Mouse (Mus musculus) heart, embryonic 14.5 days (tissue): Measurements from ENCODE around the gene 4931408C20Rik. TPM values are rescaled to one million over a fixed set of nuclear protein-coding genes. Genes with fewer than 3 reads are reported as not detected.

Source experiments
- ATAC-seq: fragments of 200-750 bp; cut with Nextera tagmentation; 2 replicates; pipeline ENCODE4 v1.8.0; 2017; ENCODE audit warnings: low read depth, moderate TSS enrichment; ENCODE audit not compliant: insufficient number of reproducible peaks, insufficient read depth, low FRiP score
- H3K27ac ChIP-seq, 2 experiments: fragments of 200-500 bp in 1 of 2; fragments of 300-500 bp in 1 of 2; sonication (generic) in 1 of 2; replicated peaks in 1 of 2; 2 replicates each; pipeline ENCODE4 v1.5.1; 2012 to 2014; ENCODE audit warnings: low read depth in 2 of 2, low read length in 2 of 2, control low read depth in 1 of 2, mild to moderate bottlenecking in 1 of 2, mixed read lengths in 1 of 2; ENCODE audit not compliant: control insufficient read depth in 1 of 2, insufficient read depth in 1 of 2
- H3K27me3 ChIP-seq: fragments of 300-500 bp; sonication (generic); 2 replicates; pipeline ENCODE4 v1.6.1; 2014; ENCODE audit warnings: mild to moderate bottlenecking, low read length, control low read depth; ENCODE audit not compliant: control insufficient read depth, insufficient read depth
- H3K36me3 ChIP-seq: fragments of 300-500 bp; sonication (generic); 2 replicates; pipeline ENCODE4 v1.6.1; 2014; ENCODE audit warnings: mild to moderate bottlenecking, control low read depth, low read length, mixed read lengths; ENCODE audit not compliant: control insufficient read depth, insufficient read depth
- H3K4me1 ChIP-seq, 2 experiments: fragments of 200-500 bp in 1 of 2; fragments of 300-500 bp in 1 of 2; sonication (generic) in 1 of 2; 2 replicates each; pipeline ENCODE4 v1.6.1; 2012 to 2014; ENCODE audit warnings: low read length in 2 of 2, control low read depth in 1 of 2, mixed read lengths in 1 of 2; ENCODE audit not compliant: control insufficient read depth in 2 of 2, insufficient read depth in 2 of 2
- H3K4me2 ChIP-seq: fragments of 300-500 bp; sonication (generic); 2 replicates; pipeline ENCODE4 v1.6.1; 2014; ENCODE audit warnings: mild to moderate bottlenecking, low read length
- H3K4me3 ChIP-seq, 2 experiments: fragments of 200-500 bp in 1 of 2; fragments of 300-500 bp in 1 of 2; sonication (generic) in 1 of 2; 2 replicates each; pipeline ENCODE4 v1.5.1; 2012 to 2014; ENCODE audit warnings: low read length in 2 of 2, mild to moderate bottlenecking in 2 of 2, control low read depth in 1 of 2, low read depth in 1 of 2, moderate library complexity in 1 of 2; ENCODE audit not compliant: control insufficient read depth in 1 of 2, insufficient read depth in 1 of 2
- H3K9ac ChIP-seq: fragments of 300-500 bp; sonication (generic); 2 replicates; pipeline ENCODE4 v1.6.1; 2014; ENCODE audit warnings: mild to moderate bottlenecking, low read length
- H3K9me3 ChIP-seq: fragments of 300-500 bp; sonication (generic); 2 replicates; pipeline ENCODE4 v1.6.1; 2016; ENCODE audit warnings: low read length, control low read depth; ENCODE audit not compliant: control insufficient read depth
- WGBS: fragments of 180-500 bp; shearing (Covaris S2); extraction: QIAGEN DNeasy Blood & Tissue Kit; methylation state at CpG from one replicate; pipeline ENCODE4 v1.1.7; 2014; 5-methylcytosine and 5-hydroxymethylcytosine counted together
- polyA plus RNA-seq: library from polyadenylated mRNA; unstranded; fragments of >200 nt; fragmentation: Nextera tagmentation; extraction: Ambion mirVana; gene quantifications from 2 replicates; pipeline ENCODE4 v1.2.1, GENCODE M21; 2014

4931408C20Rik gene
- not detected in 2 replicates for polyA plus RNA-seq

DNA sequence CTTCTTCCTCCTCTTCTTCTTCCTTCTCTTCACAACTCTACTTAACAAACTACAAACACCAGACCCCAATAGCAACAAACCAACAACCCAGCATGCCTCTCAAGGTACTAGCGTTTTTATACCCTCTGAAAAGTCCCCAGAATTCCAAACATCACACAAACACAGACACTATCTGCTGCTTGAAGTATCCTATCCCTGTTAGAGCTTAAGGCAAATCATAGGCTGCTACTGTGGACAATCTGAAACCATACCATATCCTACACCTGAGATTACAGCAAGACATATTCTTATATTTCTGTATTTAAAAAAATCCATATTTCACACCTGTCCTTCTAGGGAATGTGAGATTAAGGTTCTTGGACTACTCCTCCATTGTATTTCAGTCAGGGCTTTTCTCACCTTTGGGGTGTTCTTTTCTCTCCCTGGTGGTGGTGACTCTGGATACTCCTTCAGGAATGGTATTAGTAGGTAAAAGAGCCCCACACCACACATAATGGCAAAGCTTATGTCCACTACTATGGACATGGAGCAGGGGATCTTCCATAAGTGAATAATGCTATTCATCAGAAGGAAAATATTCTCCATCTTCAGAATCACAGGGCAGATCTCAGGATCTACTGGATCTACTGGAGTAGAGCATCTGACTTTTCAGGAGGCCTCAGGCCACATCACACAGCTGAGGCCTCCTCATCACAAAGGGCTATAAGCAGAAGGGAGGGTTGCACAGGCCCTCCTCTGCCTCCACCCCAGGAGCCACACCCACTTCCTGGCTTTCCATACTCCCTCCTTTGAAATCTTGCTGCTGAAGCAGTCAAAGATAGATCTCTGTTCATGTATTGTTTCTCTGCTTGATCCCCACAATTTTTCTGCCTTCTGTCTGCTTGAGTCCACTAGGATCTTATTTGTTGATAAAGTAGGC is at the start of gene 4931408C20Rik:
Gene 4931408C20Rik, minus strand, starts transcription at position 619 of the 919 bp plus-strand sequence.
- H3K4me2 ChIP-seq: no peak within 1 kb of the TSS
- no peak within 1 kb of the TSS for H3K4me3 ChIP-seq
- 29% methylated on average over 1 of the region's 1 CpGs for WGBS
- H3K9me3 ChIP-seq: peaks cover 3% of the 10 kb centered on the region; the same call in 1 of the 2 replicates
- no peak within 1 kb of the TSS for H3K9ac ChIP-seq
- no peaks in the 10 kb centered on the region for H3K36me3 ChIP-seq
- no peaks in the 10 kb centered on the region for H3K4me1 ChIP-seq
- peak; percentile 85 for ATAC-seq
- no peak within 1 kb of the TSS for H3K27ac ChIP-seq
- H3K27me3 ChIP-seq: no peaks in the 10 kb centered on the region

DNA sequence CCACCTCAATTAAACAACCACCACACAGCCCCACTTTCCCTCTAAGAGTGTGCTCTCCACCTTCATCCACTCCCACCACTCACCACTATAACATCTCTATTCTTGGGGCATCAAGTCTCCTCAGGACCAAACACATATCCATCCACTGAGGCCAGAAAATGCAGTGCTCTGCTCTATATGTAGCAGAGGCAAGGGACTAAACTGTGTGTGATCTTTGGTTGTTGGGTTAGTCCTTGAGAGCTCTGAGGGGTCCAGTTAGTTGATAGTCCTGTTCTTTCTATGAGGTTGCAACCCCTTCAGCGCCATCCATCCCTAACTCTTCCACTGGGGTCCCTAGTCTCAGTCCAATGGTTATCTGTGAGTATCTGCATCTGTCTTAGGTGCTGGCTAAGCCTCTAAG is 666 bp upstream of the 4931408C20Rik start:
- Histone ChIP-seq H3K27ac (no peak overlapping the region), H3K27me3 (no peaks in the 10 kb centered on the region), H3K4me1 (no peaks in the 10 kb centered on the region), H3K9ac (no peak overlapping the region), H3K4me3 (no peak overlapping the region), H3K9me3 (peaks cover 3% of the 10 kb centered on the region; the same call in 1 of the 2 replicates), H3K36me3 (no peaks in the 10 kb centered on the region), H3K4me2 (no peak overlapping the region)
- 50% methylated on average over 1 of the region's 1 CpGs for WGBS
- peak; percentile 75 for ATAC-seq

DNA sequence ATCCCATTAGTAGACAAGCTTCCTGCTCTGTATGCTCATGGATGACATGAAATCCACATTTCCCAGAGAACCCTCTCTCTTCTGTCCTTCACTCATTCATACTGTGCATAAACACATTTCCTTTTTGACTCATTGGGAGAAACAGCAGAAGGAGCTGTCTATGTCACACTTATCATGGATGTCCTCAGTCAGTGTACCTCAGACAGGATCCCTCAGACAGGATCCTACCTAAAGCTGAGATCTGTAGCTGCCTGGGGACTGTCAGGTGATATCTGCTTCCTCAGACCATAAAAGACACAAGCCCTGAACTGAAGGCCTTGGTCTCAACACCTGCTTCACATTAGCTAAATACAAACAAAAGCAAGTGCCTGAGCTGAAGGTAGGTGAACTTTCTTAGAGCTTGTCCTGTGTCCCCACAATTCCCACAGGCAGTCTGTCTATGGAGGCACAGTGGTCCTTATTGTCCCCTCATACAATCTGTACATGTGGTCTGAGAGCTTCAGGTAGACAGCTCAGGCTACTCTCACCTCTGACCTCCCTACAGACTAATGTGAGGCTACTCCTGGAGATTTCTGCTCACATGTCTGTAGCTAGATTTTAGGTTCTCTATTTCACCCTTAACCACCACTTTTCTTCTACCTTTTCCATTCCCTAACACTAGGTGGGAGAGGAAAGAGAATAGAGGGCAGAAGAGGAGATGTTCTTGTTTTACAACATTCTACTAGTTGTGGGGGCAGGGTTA is 1.1 kb downstream of the 4931408C20Rik start:
- peaks cover 3% of the 10 kb centered on the region; the same call in 1 of the 2 replicates for H3K9me3 ChIP-seq
- no peak overlapping the region for H3K4me3 ChIP-seq
- peak; percentile 14; the same call in 1 of the 2 replicates for ATAC-seq
- no peaks in the 10 kb centered on the region for H3K27me3 ChIP-seq
- H3K27ac ChIP-seq: no peak overlapping the region
- no peaks in the 10 kb centered on the region for H3K4me1 ChIP-seq
- no peaks in the 10 kb centered on the region for H3K36me3 ChIP-seq
- no peak overlapping the region for H3K4me2 ChIP-seq
- H3K9ac ChIP-seq: no peak overlapping the region

DNA sequence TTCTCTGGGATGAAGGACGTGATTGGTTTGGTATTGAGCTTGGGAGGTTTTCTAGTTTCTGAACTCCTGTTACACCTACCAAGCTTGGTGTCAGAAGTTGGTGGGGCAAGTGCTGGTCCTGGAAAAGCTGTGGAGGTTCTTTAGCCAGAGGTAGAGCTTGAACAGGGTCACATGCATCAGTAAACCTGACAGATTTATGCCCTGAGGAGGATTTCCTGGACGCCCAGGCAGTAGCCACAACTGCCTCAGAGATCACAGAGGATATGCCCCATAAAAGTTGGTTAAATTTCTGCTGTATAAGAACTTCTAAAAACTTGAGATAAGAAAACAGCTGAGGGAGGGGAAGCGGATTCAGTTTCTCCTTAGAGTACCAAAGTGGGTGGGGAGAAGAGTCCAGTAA is 1.9 kb downstream of the 4931408C20Rik start:
- no peaks in the 10 kb centered on the region for H3K4me1 ChIP-seq
- no peak overlapping the region for H3K4me3 ChIP-seq
- H3K27ac ChIP-seq: no peak overlapping the region
- no peaks in the 10 kb centered on the region for H3K27me3 ChIP-seq
- H3K4me2 ChIP-seq: no peak overlapping the region
- ATAC-seq: no peak
- H3K9me3 ChIP-seq: peaks cover 3% of the 10 kb centered on the region; the same call in 1 of the 2 replicates
- 61% methylated on average over 3 of the region's 3 CpGs for WGBS
- H3K36me3 ChIP-seq: no peaks in the 10 kb centered on the region
- H3K9ac ChIP-seq: no peak overlapping the region

DNA sequence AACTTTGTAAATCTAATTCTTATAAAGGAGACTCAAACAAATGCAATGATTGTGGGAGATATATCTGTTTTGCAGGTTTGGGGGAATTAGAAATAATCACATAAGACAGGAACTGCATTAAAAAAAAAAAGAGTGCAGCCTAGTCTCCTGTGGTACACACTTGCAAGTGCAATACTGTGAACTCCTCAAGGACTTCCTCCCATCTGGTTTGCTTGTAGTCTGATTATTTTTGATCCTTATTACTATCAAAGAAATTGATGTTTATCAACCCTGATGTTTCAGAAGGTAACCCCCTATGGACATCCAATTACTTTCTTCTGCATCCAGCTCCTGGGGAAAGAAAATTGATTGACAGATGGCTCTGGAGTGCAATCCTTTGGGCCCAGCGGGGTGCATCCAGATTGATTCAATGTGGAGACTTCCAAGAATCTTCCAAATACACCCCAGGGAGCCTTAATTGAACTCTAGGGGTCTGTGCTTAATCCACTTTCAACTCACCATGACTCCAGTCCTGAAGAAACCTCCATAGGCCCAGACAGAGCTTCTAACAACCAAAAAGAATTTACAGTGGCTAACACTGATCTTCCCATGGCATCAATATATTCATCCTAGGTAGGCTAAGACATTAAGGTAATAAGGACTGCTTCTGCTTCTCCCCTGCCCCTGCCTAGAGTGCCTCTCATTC is 37.4 kb downstream of the 4931408C20Rik start:
- Histone ChIP-seq H3K36me3 (no peaks in the 10 kb centered on the region), H3K4me1 (no peaks in the 10 kb centered on the region), H3K27ac (no peak overlapping the region), H3K27me3 (no peaks in the 10 kb centered on the region), H3K4me3 (no peak overlapping the region), H3K9ac (no peak overlapping the region), H3K9me3 (no peaks in the 10 kb centered on the region), H3K4me2 (no peak overlapping the region)
- 43% methylated on average over 1 of the region's 1 CpGs for WGBS
- no peak for ATAC-seq

DNA sequence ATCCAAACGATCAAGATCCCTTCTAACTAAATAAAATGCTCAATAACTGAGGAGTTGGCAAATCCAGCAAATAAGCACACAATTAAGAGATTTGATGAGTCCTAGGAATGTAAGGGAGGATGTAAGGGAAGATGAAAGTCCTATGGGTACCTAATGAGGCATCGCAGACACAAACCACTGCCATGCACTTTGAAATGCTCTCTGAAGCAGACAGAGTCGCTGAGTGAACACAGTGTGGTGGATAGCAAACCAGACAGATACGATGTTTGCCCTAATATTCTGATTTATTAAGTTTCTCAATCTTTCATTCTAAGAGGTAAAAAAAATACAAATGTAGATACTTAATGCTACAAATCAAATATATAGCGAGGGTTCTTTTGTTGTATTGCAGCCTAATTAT is 51.2 kb downstream of the 4931408C20Rik start:
- Histone ChIP-seq H3K9ac (no peak overlapping the region), H3K4me2 (no peak overlapping the region), H3K27me3 (no peaks in the 10 kb centered on the region), H3K27ac (no peak overlapping the region), H3K4me3 (no peak overlapping the region), H3K9me3 (no peaks in the 10 kb centered on the region), H3K4me1 (no peaks in the 10 kb centered on the region), H3K36me3 (no peaks in the 10 kb centered on the region)
- no peak for ATAC-seq
- WGBS: 78% methylated on average over 5 of the region's 5 CpGs
